ENCODE assay signal across 7 mouse cellular contexts in genomic region chr7:16738073-16738696, GRCm38 (mm10). TPM values are rescaled to one million over a fixed set of nuclear protein-coding genes. Genes with fewer than 3 reads are reported as not detected.
DNase-seq lines count a peak whose midpoint lies in the region; ATAC-seq and TF ChIP-seq lines count a peak whose summit lies in the region.

Gene Ap2s1 (plus strand): TSS chr7:16738410.

- peak; percentile 98 for ATAC-seq in intestine, postnatal 0 days
- ATAC-seq in midbrain, embryonic 12.5 days (ENCODE audit: low FRiP score, low read depth), result peak; percentile 98

- intact Hi-C loops in left cerebral cortex, postnatal 4 days (cut with DNase I), result no loop called here

- peak within 1 kb of the TSS; percentile 82 for H3K27ac ChIP-seq in embryonic facial prominence, embryonic 10.5 days (replicated peaks)
- H3K27ac ChIP-seq in intestine, postnatal 0 days (ENCODE audit: low read depth, low read length), result peak within 1 kb of the TSS; percentile 50; the same call in 1 of the 2 replicates
- H3K27ac ChIP-seq in midbrain, embryonic 12.5 days (replicated peaks), result peak within 1 kb of the TSS; percentile 52; the same call in 1 of the 2 replicates
- no peak within 1 kb of the TSS for H3K27ac ChIP-seq in small intestine, adult 2 months (ENCODE audit: insufficient read depth, low read depth, low read length)

- H3K36me3 ChIP-seq in embryonic facial prominence, embryonic 10.5 days (replicated peaks), result peaks cover 13% of the 10 kb centered on the region
- H3K36me3 ChIP-seq in intestine, postnatal 0 days (ENCODE audit: control insufficient read depth, insufficient read depth), result peaks cover 10% of the 10 kb centered on the region
- H3K36me3 ChIP-seq in midbrain, embryonic 12.5 days, result peaks cover 5% of the 10 kb centered on the region
- peaks cover 3% of the 10 kb centered on the region; the same call in 1 of the 2 replicates for H3K36me3 ChIP-seq in small intestine, adult 2 months (ENCODE audit: control insufficient read depth, insufficient read depth, low read length)

- no peaks in the 10 kb centered on the region for H3K9me3 ChIP-seq in embryonic facial prominence, embryonic 10.5 days
- no peaks in the 10 kb centered on the region for H3K9me3 ChIP-seq in intestine, postnatal 0 days (ENCODE audit: control insufficient read depth)
- no peaks in the 10 kb centered on the region for H3K9me3 ChIP-seq in midbrain, embryonic 12.5 days

- no peaks in the 10 kb centered on the region for H3K27me3 ChIP-seq in embryonic facial prominence, embryonic 10.5 days (replicated peaks; ENCODE audit: low read depth, poor library complexity, severe bottlenecking)
- H3K27me3 ChIP-seq in intestine, postnatal 0 days (replicated peaks; ENCODE audit: control insufficient read depth, insufficient read depth, low read length), result no peaks in the 10 kb centered on the region
- H3K27me3 ChIP-seq in midbrain, embryonic 12.5 days, result no peaks in the 10 kb centered on the region
- no peaks in the 10 kb centered on the region for H3K27me3 ChIP-seq in small intestine, adult 2 months (ENCODE audit: control insufficient read depth, insufficient read depth, low read length)

- TF ChIP-seq CTCF in intestine, postnatal 0 days (IDR thresholded peaks at IDR 0.05; ENCODE audit: low read depth), result no peak
- TF ChIP-seq CTCF in small intestine, adult 2 months (IDR thresholded peaks at IDR 0.05; ENCODE audit: extremely low read depth, insufficient read length, insufficient replicate concordance, low read depth, low read length), result no peak

- DNase-seq in adrenal gland, postnatal 10 days, result peak; percentile 96
- DNase-seq in embryonic facial prominence, embryonic 10.5 days (ENCODE audit: low spot score), result peak; percentile 96
- peak; percentile 97 for DNase-seq in gonadal fat pad, adult 2 months (ENCODE audit: low read depth)
- peak; percentile 99 for DNase-seq in left cerebral cortex, postnatal 4 days

- peak within 1 kb of the TSS; percentile 85 for H3K4me2 ChIP-seq in intestine, postnatal 0 days (replicated peaks; ENCODE audit: low read depth)
- H3K4me2 ChIP-seq in midbrain, embryonic 12.5 days (replicated peaks), result peak within 1 kb of the TSS; percentile 89

- H3K9ac ChIP-seq in intestine, postnatal 0 days (ENCODE audit: low read depth, low read length), result peak within 1 kb of the TSS; percentile 68
- peak within 1 kb of the TSS; percentile 93 for H3K9ac ChIP-seq in midbrain, embryonic 12.5 days (replicated peaks)

- peak within 1 kb of the TSS; percentile 84 for H3K4me3 ChIP-seq in embryonic facial prominence, embryonic 10.5 days
- H3K4me3 ChIP-seq in intestine, postnatal 0 days (ENCODE audit: low read depth, low read length), result peak within 1 kb of the TSS; percentile 71
- peak within 1 kb of the TSS; percentile 84 for H3K4me3 ChIP-seq in midbrain, embryonic 12.5 days
- peak within 1 kb of the TSS; percentile 74 for H3K4me3 ChIP-seq in small intestine, adult 2 months (ENCODE audit: low read depth, low read length)

- WGBS in embryonic facial prominence, embryonic 10.5 days, result under 1% methylated on average over 34 of the region's 34 CpGs
- under 1% methylated on average over 34 of the region's 34 CpGs for WGBS in intestine, postnatal 0 days
- WGBS in midbrain, embryonic 12.5 days, result under 1% methylated on average over 28 of the region's 34 CpGs
- WGBS in small intestine, adult 2 months, result under 1% methylated on average over 34 of the region's 34 CpGs

- peaks cover 18% of the 10 kb centered on the region for H3K4me1 ChIP-seq in embryonic facial prominence, embryonic 10.5 days
- no peaks in the 10 kb centered on the region for H3K4me1 ChIP-seq in intestine, postnatal 0 days (replicated peaks; ENCODE audit: control insufficient read depth, insufficient read depth, low read length)
- peaks cover 20% of the 10 kb centered on the region for H3K4me1 ChIP-seq in midbrain, embryonic 12.5 days
- no peaks in the 10 kb centered on the region for H3K4me1 ChIP-seq in small intestine, adult 2 months (ENCODE audit: control insufficient read depth, insufficient read depth, insufficient read length, low read length)

- TF ChIP-seq POLR2A in small intestine, adult 2 months (IDR thresholded peaks at IDR 0.05; ENCODE audit: low read depth, low read length), result peak; percentile 63; the same call in 1 of the 2 replicates

RNA-seq across cellular contexts. Expression of gene Ap2s1, which starts in this region (rescaled TPM):
- 100 to 1,000 TPM; 154 to 156 TPM for total RNA-seq in adrenal gland, postnatal 10 days (2021)
- 250 and 256 TPM in 2 replicates for polyA plus RNA-seq in embryonic facial prominence, embryonic 10.5 days (2016; fragmentation: Nextera tagmentation; extraction: Ambion mirVana)
- 309 and 356 TPM in 2 replicates for polyA plus RNA-seq in gonadal fat pad, adult 2 months (2012; rRNA removed)
- 316 and 329 TPM in 2 replicates for polyA plus RNA-seq in intestine, postnatal 0 days (2015; fragmentation: Nextera tagmentation; extraction: Ambion mirVana)
- 100 to 1,000 TPM; 317 TPM for total RNA-seq in left cerebral cortex, postnatal 4 days (2021)
- 278 and 285 TPM in 2 replicates for polyA plus RNA-seq in midbrain, embryonic 12.5 days (2016; fragmentation: Nextera tagmentation; extraction: Ambion mirVana)
- polyA plus RNA-seq in small intestine, adult 2 months (2012; rRNA removed), result 276 and 540 TPM in 2 replicates
